Mouse (Mus musculus) heart, postnatal 36 days (tissue): ENCODE results near the gene Cenpo. TPM values are rescaled to one million over a fixed set of nuclear protein-coding genes. Genes with fewer than 3 reads are reported as not detected.
A peak's percentile ranks its signal among the peaks of the same experiment; 100 is the strongest.

Source experiments
- DNase-seq, 2 experiments: peaks; one replicate each; pipeline ENCODE4 v3.0.0; 2021 to 2022
- intact Hi-C: fragments of 180-260 bp; cut with DNase I; formaldehyde crosslinking; loops from one replicate; pipeline ENCODE4 v1.15.1; 2025
- total RNA-seq, 2 experiments: library from RNA; stranded (reverse); gene quantifications; 2 replicates each; pipeline ENCODE4 v1.2.3; 2021

Cenpo gene
- total RNA-seq, 2 experiments from 2014 or later = 2.0 to 2.1 TPM

GRCm38 (mm10) chr12:4201454-4202200 lies 32.5 kb downstream of the Cenpo start:
- intact Hi-C loops = no loop called here

GRCm38 (mm10) chr12:4199271-4199670 lies 34.8 kb downstream of the Cenpo start:
- no peak for DNase-seq
- intact Hi-C loops = no loop called here

More at GRCm38 (mm10) chr12:4201454-4202200, 32.5 kb downstream of the Cenpo start:
- peak; percentile 57 to 59 for DNase-seq

- DNase-seq = no peak
- intact Hi-C loops = no loop called here
Observed at GRCm38 (mm10) chr12:4198702-4199101, 35.4 kb downstream of the Cenpo start.

- DNase-seq = no peak
- intact Hi-C loops = no loop called here
Observed at GRCm38 (mm10) chr12:4194643-4195042, 39.5 kb downstream of the Cenpo start.

GRCm38 (mm10) chr12:4193025-4193740 lies 40.9 kb downstream of the Cenpo start:
- no peak for DNase-seq
- intact Hi-C loops = no loop called here

GRCm38 (mm10) chr12:4192514-4192913 lies 41.6 kb downstream of the Cenpo start:
- DNase-seq = no peak
- intact Hi-C loops = no loop called here

- intact Hi-C loops = no loop called here
- DNase-seq = no peak
Observed at GRCm38 (mm10) chr12:4189060-4189447, 45.0 kb downstream of the Cenpo start.

GRCm38 (mm10) chr12:4188171-4189059 lies 45.7 kb downstream of the Cenpo start:
- intact Hi-C loops = no loop called here
- DNase-seq = peak; percentile 75 to 78

GRCm38 (mm10) chr12:4184648-4185047 lies 49.4 kb downstream of the Cenpo start:
- DNase-seq = no peak
- intact Hi-C loops = no loop called here

- intact Hi-C loops = no loop called here
- no peak for DNase-seq
Observed at GRCm38 (mm10) chr12:4180507-4180906, 53.6 kb downstream of the Cenpo start.

- intact Hi-C loops = no loop called here
- DNase-seq = no peak
Observed at GRCm38 (mm10) chr12:4179671-4180233, 54.3 kb downstream of the Cenpo start.

GRCm38 (mm10) chr12:4178839-4179238 lies 55.3 kb downstream of the Cenpo start:
- intact Hi-C loops = no loop called here
- no peak for DNase-seq

GRCm38 (mm10) chr12:4173108-4173790 lies 60.8 kb downstream of the Cenpo start:
- intact Hi-C loops = no loop called here
- DNase-seq = no peak

GRCm38 (mm10) chr12:4169622-4170021 lies 64.5 kb downstream of the Cenpo start:
- intact Hi-C loops = no loop called here
- no peak for DNase-seq

GRCm38 (mm10) chr12:4169058-4169457 lies 65.0 kb downstream of the Cenpo start:
- intact Hi-C loops = no loop called here
- no peak for DNase-seq

GRCm38 (mm10) chr12:4166970-4167369 lies 67.1 kb downstream of the Cenpo start:
- no peak for DNase-seq
- intact Hi-C loops = no loop called here

- intact Hi-C loops = no loop called here
- no peak for DNase-seq
Observed at GRCm38 (mm10) chr12:4162886-4163285, 71.2 kb downstream of the Cenpo start.

GRCm38 (mm10) chr12:4160322-4160721 lies 73.8 kb downstream of the Cenpo start:
- no peak for DNase-seq
- intact Hi-C loops = no loop called here

GRCm38 (mm10) chr12:4158868-4159632 lies 75.0 kb downstream of the Cenpo start:
- intact Hi-C loops = no loop called here
- no peak for DNase-seq
